Mouse (Mus musculus) layer of hippocampus, postnatal 14 days (tissue): ENCODE measurements at regions not wholly inside any gene's neighbourhood (a gene's known extent, or its start where the extent isn't known, plus 50 kb on each side); places are given as distances from the start of the nearest gene placed in this dataset.

Experiments
- DNase-seq, 2 experiments: peaks; one replicate each; pipeline ENCODE4 v3.0.0; 2021 to 2022; ENCODE audit warnings: low spot score in 2 of 2, mixed read lengths in 1 of 2

DNA sequence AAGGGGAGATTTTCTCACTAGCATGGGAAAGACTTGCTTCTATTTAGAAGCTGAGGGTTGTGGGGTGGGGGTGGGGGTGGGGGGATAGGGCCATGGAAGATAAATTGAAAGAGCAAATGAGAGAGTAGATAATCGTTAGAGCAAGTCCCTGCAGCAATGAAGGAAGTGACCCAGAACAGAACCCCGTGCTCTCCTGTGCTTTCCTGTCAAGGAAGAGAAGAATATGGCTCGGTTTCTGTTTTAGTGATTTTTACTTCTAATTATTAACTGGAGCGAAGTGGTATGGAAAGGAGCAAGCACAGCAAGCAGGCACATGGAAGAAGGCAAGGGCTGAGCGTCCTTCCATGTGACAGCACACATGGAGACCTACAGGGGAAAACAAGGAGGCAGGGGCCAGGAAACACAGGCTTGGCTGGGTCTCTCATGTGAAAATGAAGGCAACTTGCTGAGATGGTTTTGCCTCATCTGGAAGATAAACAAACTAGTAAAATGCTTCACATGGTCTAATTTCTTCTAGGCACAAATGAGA is 711.8 kb downstream of the Gm826 start:
- DNase-seq: no peak

- DNase-seq: no peak
Measured at GRCm38 (mm10) chr2:159625306-159625705, 708.7 kb downstream of the Gm826 start.

- no peak for DNase-seq
Measured at GRCm38 (mm10) chr2:159645861-159646260, 688.1 kb downstream of the Gm826 start.

DNA sequence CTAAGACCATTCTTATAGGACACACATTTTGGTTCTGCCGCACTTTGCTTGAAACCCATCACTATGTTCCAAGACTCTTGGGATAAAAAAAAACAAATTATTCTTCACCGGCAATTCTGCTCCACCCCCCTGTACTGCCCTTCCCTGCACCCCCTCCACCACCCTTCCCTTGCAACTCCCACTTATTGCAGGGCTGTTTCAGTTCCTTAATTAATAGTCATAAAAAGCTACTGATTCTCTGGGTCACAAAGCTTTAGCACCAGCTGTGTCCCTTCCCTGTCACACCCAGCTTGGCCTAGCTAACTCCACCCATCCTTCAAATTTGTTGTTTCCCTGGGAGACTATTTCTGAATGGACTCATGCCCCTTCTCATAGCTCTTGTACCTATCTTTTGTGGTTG is 687.4 kb downstream of the Gm826 start:
- DNase-seq: no peak

DNA sequence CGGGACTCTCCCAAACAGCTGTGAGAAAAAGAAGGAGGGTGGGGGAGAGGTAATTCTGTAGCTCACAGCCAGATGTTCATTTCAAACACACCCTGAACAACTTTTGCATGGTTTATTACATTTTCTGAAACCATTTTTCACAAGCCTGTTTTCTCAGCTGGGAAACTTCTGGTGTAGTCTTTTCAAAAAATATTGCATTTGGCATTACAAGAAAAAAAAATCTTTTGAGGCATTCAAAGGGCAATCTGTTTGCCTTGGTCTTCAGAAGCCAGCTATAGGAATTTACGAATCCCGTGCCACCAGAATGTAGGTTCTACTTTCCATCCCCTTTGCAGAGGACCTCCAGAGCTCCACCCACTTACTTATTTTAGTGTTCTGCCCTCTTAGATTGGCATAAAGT is 681.7 kb downstream of the Gm826 start:
- no peak for DNase-seq

DNA sequence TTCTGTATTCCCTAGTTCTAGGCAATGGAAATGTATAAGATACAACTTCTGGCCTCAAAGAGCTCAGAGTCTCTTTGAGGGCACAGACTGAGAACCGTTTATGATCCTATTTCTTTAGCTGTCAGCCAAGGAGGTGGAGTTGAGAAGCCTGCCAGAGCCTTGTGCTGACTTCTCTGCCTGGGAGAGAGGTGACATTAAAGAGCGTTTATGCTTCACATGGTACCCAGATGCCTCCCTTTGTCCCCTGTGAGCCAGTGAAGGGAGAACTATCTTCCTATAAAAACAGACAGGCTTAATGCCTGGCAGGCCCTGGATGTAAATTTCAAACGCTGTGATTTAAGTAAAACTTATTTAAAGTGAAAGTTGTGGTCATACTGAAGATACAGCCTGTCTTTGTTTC is 657.1 kb downstream of the Gm826 start:
- no peak for DNase-seq

DNA sequence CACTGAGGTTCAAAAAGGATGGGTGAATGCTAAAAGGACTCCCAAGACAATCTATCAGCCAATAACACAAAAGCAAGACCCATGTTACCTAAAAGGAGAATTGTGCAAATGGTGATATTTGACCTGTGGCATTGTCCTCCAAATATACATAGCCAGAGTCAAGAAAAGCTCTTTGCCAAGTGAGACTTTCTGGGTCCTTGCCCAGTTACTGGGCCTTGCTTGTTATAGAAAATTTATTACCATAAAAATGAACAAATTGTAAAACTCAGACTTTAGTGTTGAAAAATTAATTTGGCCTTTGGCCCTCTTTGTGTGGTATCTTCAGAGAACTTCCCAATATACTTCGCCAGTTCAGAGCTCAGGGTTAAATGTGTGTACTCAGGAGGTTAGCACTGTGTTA is 653.3 kb downstream of the Gm826 start:
- no peak for DNase-seq

DNA sequence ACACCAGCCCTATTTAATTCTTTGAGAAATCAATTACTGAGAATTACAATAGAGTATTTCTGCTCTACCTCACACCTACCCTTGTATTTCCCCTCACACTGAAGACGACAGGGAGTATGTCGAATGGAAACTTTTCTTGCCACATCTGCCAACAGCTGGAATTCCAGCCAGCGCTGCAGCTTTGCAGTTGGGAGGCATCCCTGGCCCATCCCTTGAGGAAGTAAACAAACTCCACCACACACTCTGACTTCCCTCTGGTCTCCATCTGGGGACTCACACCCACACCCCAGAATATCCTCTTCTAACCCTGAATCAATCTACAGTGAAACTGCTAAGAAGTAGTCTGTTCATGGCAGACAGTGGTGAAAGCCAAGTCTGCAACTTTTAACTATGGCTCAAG is 630.9 kb downstream of the Gm826 start:
- no peak for DNase-seq

- DNase-seq: no peak
Measured at GRCm38 (mm10) chr2:159708141-159708540, 625.8 kb downstream of the Gm826 start.

- DNase-seq: no peak
Measured at GRCm38 (mm10) chr2:159714633-159715032, 619.3 kb downstream of the Gm826 start.

GRCm38 (mm10) chr2:159718738-159719137 is 615.2 kb downstream of the Gm826 start:
- DNase-seq: no peak

DNA sequence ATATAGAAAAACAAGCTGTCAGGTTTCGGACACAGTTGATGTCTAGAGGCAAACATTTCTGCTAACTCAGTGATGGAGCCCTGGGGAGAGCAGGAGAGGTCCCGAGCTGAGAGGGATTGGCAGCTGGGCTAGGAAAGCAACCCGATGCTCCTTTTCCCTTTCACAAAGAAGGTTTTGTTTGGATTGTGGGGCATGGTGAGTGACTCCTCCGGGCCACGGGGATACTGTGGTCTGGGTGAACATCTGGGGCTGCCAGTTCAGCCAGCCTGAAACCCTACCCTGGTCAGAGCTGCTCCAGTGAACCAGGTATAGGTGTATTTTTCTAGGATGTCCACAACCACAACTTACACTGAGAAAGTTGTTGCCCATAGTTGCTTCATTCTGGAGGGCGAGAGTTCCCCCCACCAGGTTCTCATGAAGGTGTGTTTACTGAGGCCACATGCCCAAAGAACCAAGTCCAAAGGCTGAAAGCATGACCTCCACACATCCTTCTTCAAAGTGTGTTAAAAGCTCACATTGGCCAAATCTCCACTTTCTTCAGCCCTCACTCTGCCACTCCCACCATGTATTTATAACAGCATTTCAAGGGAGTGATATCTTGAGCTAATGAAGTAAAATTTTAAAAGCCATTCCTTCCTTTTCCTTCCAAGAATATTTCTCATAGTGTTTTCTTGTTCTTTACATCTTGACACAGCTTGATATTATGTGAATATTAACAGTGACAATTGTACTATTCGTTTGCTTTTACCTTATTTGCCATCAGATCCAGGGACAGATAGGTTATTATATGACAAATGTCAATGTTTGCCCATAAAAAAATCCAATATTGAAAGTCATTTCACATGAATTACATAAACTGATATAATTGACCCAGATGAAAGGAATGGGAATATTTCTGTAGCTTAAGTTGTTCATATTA is 608.5 kb downstream of the Gm826 start:
- DNase-seq: no peak

GRCm38 (mm10) chr2:159729301-159729700 is 604.7 kb downstream of the Gm826 start:
- DNase-seq: no peak

- no peak for DNase-seq
Measured at GRCm38 (mm10) chr2:159730221-159730620, 603.7 kb downstream of the Gm826 start.

GRCm38 (mm10) chr2:159731305-159731704 is 602.7 kb downstream of the Gm826 start:
- no peak for DNase-seq

DNA sequence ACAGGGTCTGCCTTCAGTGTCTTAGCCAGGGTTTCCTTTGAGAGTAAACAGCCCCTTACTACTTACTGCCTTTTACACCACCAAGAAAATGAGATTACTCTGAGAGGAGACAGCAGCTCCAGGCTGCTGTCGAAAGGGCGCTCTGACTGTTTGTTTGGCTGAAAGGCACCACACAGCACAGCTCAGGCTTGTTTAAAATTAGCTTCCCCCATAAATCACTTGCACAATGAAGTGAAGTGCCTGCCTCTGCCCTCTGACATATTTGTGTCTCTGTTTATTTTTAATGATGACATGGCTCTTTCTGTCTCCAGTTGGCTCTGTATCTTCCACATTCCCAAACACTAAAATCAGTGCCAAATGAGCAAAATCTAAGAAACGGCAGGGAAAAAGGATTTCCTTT is 601.5 kb downstream of the Gm826 start:
- DNase-seq: no peak

GRCm38 (mm10) chr2:159734576-159734975 is 599.4 kb downstream of the Gm826 start:
- no peak for DNase-seq

DNA sequence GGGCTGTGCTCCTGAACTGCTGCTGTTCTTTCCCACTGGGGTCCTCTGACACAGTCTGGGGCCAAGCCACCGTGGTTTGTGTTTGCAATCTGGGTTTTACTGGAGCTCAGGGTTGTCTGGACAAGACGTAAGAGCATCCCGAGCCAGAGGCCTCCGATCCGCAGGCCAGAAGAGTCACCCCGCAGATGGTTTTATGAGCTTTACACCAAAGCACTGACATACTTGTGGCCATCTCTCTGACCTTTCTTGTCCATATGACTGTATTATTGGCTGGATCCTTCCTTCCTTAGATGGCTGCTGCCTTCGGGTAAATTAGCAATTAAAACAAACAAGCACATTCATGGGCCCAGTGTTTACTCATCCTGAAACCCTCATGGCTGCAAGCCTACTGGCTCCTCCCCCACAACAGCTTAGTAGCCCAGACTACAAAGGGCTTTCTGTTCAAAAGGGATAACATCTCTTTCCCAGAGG is 578.4 kb downstream of the Gm826 start:
- DNase-seq: peak; percentile 40 to 74

DNA sequence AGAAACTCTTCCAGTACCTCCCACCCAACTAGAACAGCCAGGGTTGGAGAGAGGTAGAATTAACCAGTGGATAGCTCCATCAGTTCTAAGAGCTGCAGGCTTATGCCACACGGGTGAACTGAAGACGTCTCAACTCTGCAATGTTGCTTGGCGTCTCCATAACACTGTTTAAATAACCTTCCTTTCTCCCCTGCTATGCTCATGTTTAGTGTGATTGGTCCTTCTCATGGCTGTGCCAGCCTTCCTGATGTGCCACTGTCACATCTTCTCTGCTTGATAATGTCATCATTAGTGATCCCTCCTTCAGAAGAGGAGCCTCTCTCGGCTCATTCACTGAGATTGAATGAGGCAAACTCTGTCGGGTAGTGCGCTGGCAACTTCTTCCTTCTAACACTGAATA is 573.2 kb downstream of the Gm826 start:
- no peak for DNase-seq

GRCm38 (mm10) chr2:159763115-159763514 is 570.8 kb downstream of the Gm826 start:
- no peak for DNase-seq
